Mouse (Mus musculus): ENCODE results near the gene Arih2.

DNA sequence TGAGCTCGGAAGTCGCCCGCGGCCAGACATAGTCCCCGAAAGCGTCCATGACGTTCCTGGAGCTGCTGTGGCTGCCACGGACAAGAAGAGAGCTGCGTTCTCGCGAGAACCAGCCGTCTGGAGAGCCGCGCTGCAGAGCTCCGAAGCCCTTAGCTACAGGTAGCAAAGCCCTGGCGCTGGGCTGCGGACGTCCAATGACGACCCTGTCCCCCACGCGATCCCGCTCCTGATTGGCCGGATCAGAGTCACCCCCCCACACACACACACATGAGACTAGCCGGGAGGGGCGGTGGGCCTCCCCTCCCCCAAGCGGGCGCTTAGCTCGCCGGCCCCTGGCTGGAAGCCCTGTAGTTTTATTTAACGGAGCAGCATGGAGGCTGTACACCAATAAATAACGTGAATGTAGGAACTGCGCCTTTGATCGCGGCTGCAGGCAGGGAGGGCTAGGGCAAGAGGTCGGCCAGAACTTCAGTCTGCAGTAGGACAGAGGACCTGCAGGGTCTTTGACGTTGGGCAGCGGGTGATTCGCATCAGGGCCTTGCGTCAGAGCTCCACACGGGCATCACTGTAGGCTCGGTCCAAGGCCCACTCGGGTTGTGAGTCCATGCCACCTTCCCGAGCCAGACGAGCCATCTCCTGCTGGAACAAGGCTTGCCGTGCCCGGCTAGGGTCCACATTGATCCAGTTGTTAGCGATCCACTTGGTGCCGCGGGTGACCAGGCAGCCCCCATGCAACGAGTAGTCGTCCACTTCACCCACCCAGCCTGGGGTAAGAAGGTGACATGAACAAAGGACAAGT is 70.4 kb downstream of the Arih2 start, which contains the start of gene Wdr6:
- TF ChIP-seq CTCF (IDR thresholded peaks at IDR 0.05; ENCODE audit: low read depth, low read length) (no peak), GATA1 (IDR thresholded peaks at IDR 0.05; ENCODE audit: borderline replicate concordance, low read length) (no peak), GATA2 (IDR thresholded peaks at IDR 0.05; ENCODE audit: borderline replicate concordance, low read depth, low read length) (no peak), TAL1 (conservative IDR thresholded peaks at IDR 0.05; ENCODE audit: low read depth, low read length) (no peak)
